Mouse (Mus musculus): ENCODE data around the gene Skap1. TPM values are rescaled to one million over a fixed set of nuclear protein-coding genes. Genes with fewer than 3 reads are reported as not detected.

Gene Skap1
- total and polyA plus RNA-seq, 3 experiments = 0.25 to 0.98 TPM; not detected in 1

DNA sequence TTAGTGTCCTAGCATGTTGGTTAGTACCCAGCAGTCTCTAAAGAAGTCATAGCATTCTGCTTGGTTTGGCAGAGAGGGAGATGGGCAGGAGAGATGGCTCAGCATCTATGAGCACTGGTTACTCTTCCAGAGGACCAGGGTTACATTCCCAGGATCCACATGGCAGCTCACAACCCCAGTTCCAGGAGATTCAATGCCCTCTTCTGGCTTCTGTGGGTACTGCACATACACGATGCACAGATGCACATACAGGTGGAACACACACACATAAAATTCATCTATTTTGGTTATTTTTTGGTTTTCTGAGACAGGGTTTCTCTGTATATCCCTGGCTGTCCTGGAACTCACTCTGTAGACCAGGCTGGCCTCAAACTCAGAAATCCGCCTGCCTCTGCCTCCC is 290.9 kb downstream of the Skap1 start:
- DNase-seq = no peak
- no peaks in the 10 kb centered on the region for H3K36me3 ChIP-seq (ENCODE audit: control insufficient read depth, insufficient read depth, low read length)
- H3K79me2 ChIP-seq (replicated peaks; ENCODE audit: control insufficient read depth, insufficient read depth, low read length) = no peaks in the 10 kb centered on the region
- no peak overlapping the region for H3K4me3 ChIP-seq
- H3K4me1 ChIP-seq (ENCODE audit: control insufficient read depth, insufficient read depth, low read length) = no peaks in the 10 kb centered on the region; the same call in 1 of the 2 replicates
- H3K27ac ChIP-seq = no peak overlapping the region
- H3K9ac ChIP-seq (ENCODE audit: low read depth, low read length) = no peak overlapping the region
- WGBS = 98% methylated on average over 2 of the region's 2 CpGs
- intact Hi-C loops (cut with DNase I) = no loop called here
- H3K27me3 ChIP-seq (ENCODE audit: control insufficient read depth, insufficient read depth, low read length) = no peaks in the 10 kb centered on the region
- TF ChIP-seq EP300 (IDR thresholded peaks at IDR 0.05; ENCODE audit: insufficient read depth, low read depth, low read length) (no peak), POLR2A (IDR thresholded peaks at IDR 0.05; ENCODE audit: insufficient read depth, low read depth, low read length) (no peak), CTCF (IDR thresholded peaks at IDR 0.05) (no peak)

- no peak for TF ChIP-seq CTCF (IDR thresholded peaks at IDR 0.05)
- no peak for TF ChIP-seq EP300 (IDR thresholded peaks at IDR 0.05; ENCODE audit: insufficient read depth, low read depth, low read length)
- no peak for TF ChIP-seq POLR2A (IDR thresholded peaks at IDR 0.05; ENCODE audit: insufficient read depth, low read depth, low read length)
- H3K27ac ChIP-seq = no peak overlapping the region
- H3K79me2 ChIP-seq (replicated peaks; ENCODE audit: control insufficient read depth, insufficient read depth, low read length) = no peaks in the 10 kb centered on the region
- DNase-seq = no peak
- no peak overlapping the region for H3K4me3 ChIP-seq
- H3K9ac ChIP-seq (ENCODE audit: low read depth, low read length) = no peak overlapping the region
- no peaks in the 10 kb centered on the region for H3K36me3 ChIP-seq (ENCODE audit: control insufficient read depth, insufficient read depth, low read length)
- intact Hi-C loops (cut with DNase I) = no loop called here
- H3K27me3 ChIP-seq (ENCODE audit: control insufficient read depth, insufficient read depth, low read length) = no peaks in the 10 kb centered on the region
- WGBS = 50% methylated on average over 4 of the region's 4 CpGs
- H3K4me1 ChIP-seq (ENCODE audit: control insufficient read depth, insufficient read depth, low read length) = peaks cover 3% of the 10 kb centered on the region
Measured at GRCm38 (mm10) chr11:96757421-96757820, 293.0 kb downstream of the Skap1 start.

DNA sequence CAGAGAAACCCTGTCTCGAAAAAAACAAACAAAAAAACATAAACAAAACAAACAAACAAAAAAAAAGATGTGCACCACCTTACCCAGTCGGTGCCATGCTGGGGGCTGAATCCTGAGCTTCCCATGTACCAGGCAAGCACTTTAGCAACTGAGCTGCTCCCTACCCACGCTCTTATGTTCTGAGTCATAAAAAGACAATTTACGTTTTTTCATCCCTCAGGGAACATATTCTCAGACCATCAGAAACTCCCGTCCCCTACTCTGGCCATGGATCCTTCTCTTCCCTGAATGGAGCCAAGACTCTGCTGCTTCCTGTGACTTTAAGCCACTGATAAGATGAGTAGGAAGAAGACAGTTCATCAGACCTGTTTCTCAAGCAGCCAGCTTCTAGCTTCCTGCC is 294.0 kb downstream of the Skap1 start:
- 56% methylated on average over 5 of the region's 5 CpGs for WGBS
- no peak overlapping the region for H3K9ac ChIP-seq (ENCODE audit: low read depth, low read length)
- intact Hi-C loops (cut with DNase I) = no loop called here

GRCm38 (mm10) chr11:96760042-96760441 is 295.6 kb downstream of the Skap1 start:
- Histone ChIP-seq H3K9ac (ENCODE audit: low read depth, low read length) (no peak overlapping the region), H3K4me3 (no peak overlapping the region), H3K27me3 (ENCODE audit: control insufficient read depth, insufficient read depth, low read length) (no peaks in the 10 kb centered on the region), H3K79me2 (replicated peaks; ENCODE audit: control insufficient read depth, insufficient read depth, low read length) (no peaks in the 10 kb centered on the region), H3K27ac (no peak overlapping the region; the same call in 1 of the 2 replicates), H3K4me1 (ENCODE audit: control insufficient read depth, insufficient read depth, low read length) (peaks cover 10% of the 10 kb centered on the region), H3K36me3 (ENCODE audit: control insufficient read depth, insufficient read depth, low read length) (no peaks in the 10 kb centered on the region)
- TF ChIP-seq EP300 (IDR thresholded peaks at IDR 0.05; ENCODE audit: insufficient read depth, low read depth, low read length) (peak; percentile 73; the same call in 1 of the 2 replicates), POLR2A (IDR thresholded peaks at IDR 0.05; ENCODE audit: insufficient read depth, low read depth, low read length) (no peak), CTCF (IDR thresholded peaks at IDR 0.05) (peak; percentile 90)
- intact Hi-C loops (cut with DNase I) = loop anchor here (1.0 to 5.0 kb wide), 3 partner anchors 17 to 152 kb away; partner anchors contain the start of gene Snx11
- WGBS = 26% methylated on average over 3 of the region's 3 CpGs
- peak in 1 of 2 experiments; percentile 40 for DNase-seq

More for the DNA sequence above, 294.0 kb downstream of the Skap1 start:
- no peaks in the 10 kb centered on the region for H3K79me2 ChIP-seq (replicated peaks; ENCODE audit: control insufficient read depth, insufficient read depth, low read length)
- TF ChIP-seq EP300 (IDR thresholded peaks at IDR 0.05; ENCODE audit: insufficient read depth, low read depth, low read length) (no peak), POLR2A (IDR thresholded peaks at IDR 0.05; ENCODE audit: insufficient read depth, low read depth, low read length) (no peak), CTCF (IDR thresholded peaks at IDR 0.05) (no peak)
- peaks cover 9% of the 10 kb centered on the region for H3K4me1 ChIP-seq (ENCODE audit: control insufficient read depth, insufficient read depth, low read length)
- H3K4me3 ChIP-seq = no peak overlapping the region
- H3K36me3 ChIP-seq (ENCODE audit: control insufficient read depth, insufficient read depth, low read length) = no peaks in the 10 kb centered on the region
- no peak overlapping the region for H3K27ac ChIP-seq
- no peaks in the 10 kb centered on the region for H3K27me3 ChIP-seq (ENCODE audit: control insufficient read depth, insufficient read depth, low read length)
- no peak for DNase-seq

DNA sequence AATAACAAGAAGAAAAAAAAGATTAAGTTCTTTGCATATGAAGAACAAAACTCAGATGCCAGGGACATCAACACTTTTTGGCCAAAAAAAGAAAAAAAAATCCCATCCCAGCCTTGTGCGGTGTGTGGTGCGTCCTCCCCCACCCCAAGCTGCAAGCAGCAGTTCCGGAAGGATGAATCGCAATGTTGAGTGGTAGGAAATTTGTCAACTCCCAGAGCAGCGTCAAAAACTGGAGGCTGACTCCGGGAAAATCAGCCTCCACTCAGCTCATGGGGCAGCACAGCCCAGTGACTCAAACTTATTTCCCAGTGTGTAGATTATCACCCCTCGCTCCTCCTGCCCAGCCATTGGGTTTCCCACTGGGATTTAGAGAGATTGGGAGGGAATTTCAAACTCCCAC is 297.6 kb downstream of the Skap1 start:
- Histone ChIP-seq H3K27me3 (ENCODE audit: control insufficient read depth, insufficient read depth, low read length) (no peaks in the 10 kb centered on the region), H3K4me1 (ENCODE audit: control insufficient read depth, insufficient read depth, low read length) (peaks cover 16% of the 10 kb centered on the region), H3K4me3 (no peak overlapping the region), H3K79me2 (replicated peaks; ENCODE audit: control insufficient read depth, insufficient read depth, low read length) (no peaks in the 10 kb centered on the region), H3K36me3 (ENCODE audit: control insufficient read depth, insufficient read depth, low read length) (no peaks in the 10 kb centered on the region), H3K27ac (no peak overlapping the region; the same call in 1 of the 2 replicates), H3K9ac (ENCODE audit: low read depth, low read length) (no peak overlapping the region)
- WGBS = 35% methylated on average over 7 of the region's 7 CpGs
- TF ChIP-seq EP300 (IDR thresholded peaks at IDR 0.05; ENCODE audit: insufficient read depth, low read depth, low read length) (no peak), CTCF (IDR thresholded peaks at IDR 0.05) (no peak), POLR2A (IDR thresholded peaks at IDR 0.05; ENCODE audit: insufficient read depth, low read depth, low read length) (no peak)
- intact Hi-C loops (cut with DNase I) = loop anchor here (2.0 to 5.0 kb wide), 2 partner anchors 15 to 150 kb away; partner anchors contain the start of gene Snx11
- no peak for DNase-seq

- intact Hi-C loops (cut with DNase I) = loop anchor here (1.0 to 5.0 kb wide), 2 partner anchors 97 to 149 kb away; no protein-coding TSS in a partner anchor
Measured at GRCm38 (mm10) chr11:96762742-96763470, 298.5 kb downstream of the Skap1 start.

More at GRCm38 (mm10) chr11:96762742-96763470, 298.5 kb downstream of the Skap1 start:
- Histone ChIP-seq H3K36me3 (ENCODE audit: control insufficient read depth, insufficient read depth, low read length) (no peaks in the 10 kb centered on the region), H3K9ac (ENCODE audit: low read depth, low read length) (no peak overlapping the region), H3K79me2 (replicated peaks; ENCODE audit: control insufficient read depth, insufficient read depth, low read length) (no peaks in the 10 kb centered on the region), H3K27ac (no peak overlapping the region), H3K4me3 (no peak overlapping the region), H3K4me1 (ENCODE audit: control insufficient read depth, insufficient read depth, low read length) (peaks cover 16% of the 10 kb centered on the region), H3K27me3 (ENCODE audit: control insufficient read depth, insufficient read depth, low read length) (no peaks in the 10 kb centered on the region)
- TF ChIP-seq CTCF (IDR thresholded peaks at IDR 0.05) (no peak), POLR2A (IDR thresholded peaks at IDR 0.05; ENCODE audit: insufficient read depth, low read depth, low read length) (no peak), EP300 (IDR thresholded peaks at IDR 0.05; ENCODE audit: insufficient read depth, low read depth, low read length) (no peak)
- DNase-seq = peak in 1 of 2 experiments; percentile 24
- WGBS = 41% methylated on average over 15 of the region's 15 CpGs
